Mouse (Mus musculus): ENCODE data around the gene Vegfa. TPM values are rescaled to one million over a fixed set of nuclear protein-coding genes. Genes with fewer than 3 reads are reported as not detected.

Vegfa gene
- 19.5 and 23.0 TPM in 2 replicates for total RNA-seq (2017)

GRCm38 (mm10) chr17:46032257-46032991 is at the start of gene Vegfa:
Gene Vegfa, minus strand, starts transcription at chr17:46032369.
- ATAC-seq (ENCODE audit: extremely low read depth, insufficient number of reproducible peaks, low FRiP score, poor library complexity, severe bottlenecking) = peak; percentile 82

GRCm38 (mm10) chr17:46081657-46082056 is 49.5 kb upstream of the Vegfa start:
- ATAC-seq (ENCODE audit: extremely low read depth, insufficient number of reproducible peaks, low FRiP score, poor library complexity, severe bottlenecking) = no peak

GRCm38 (mm10) chr17:46081042-46081441 is 48.9 kb upstream of the Vegfa start:
- no peak for ATAC-seq (ENCODE audit: extremely low read depth, insufficient number of reproducible peaks, low FRiP score, poor library complexity, severe bottlenecking)

- no peak for ATAC-seq (ENCODE audit: extremely low read depth, insufficient number of reproducible peaks, low FRiP score, poor library complexity, severe bottlenecking)
Observed at GRCm38 (mm10) chr17:46080388-46080787, 48.2 kb upstream of the Vegfa start.

- no peak for ATAC-seq (ENCODE audit: extremely low read depth, insufficient number of reproducible peaks, low FRiP score, poor library complexity, severe bottlenecking)
Observed at GRCm38 (mm10) chr17:46079037-46079436, 46.9 kb upstream of the Vegfa start.

GRCm38 (mm10) chr17:46077921-46078534 is 45.9 kb upstream of the Vegfa start:
- ATAC-seq (ENCODE audit: extremely low read depth, insufficient number of reproducible peaks, low FRiP score, poor library complexity, severe bottlenecking) = no peak

GRCm38 (mm10) chr17:46076260-46076551 is 44.0 kb upstream of the Vegfa start:
- no peak for ATAC-seq (ENCODE audit: extremely low read depth, insufficient number of reproducible peaks, low FRiP score, poor library complexity, severe bottlenecking)

- no peak for ATAC-seq (ENCODE audit: extremely low read depth, insufficient number of reproducible peaks, low FRiP score, poor library complexity, severe bottlenecking)
Observed at GRCm38 (mm10) chr17:46075551-46076259, 43.5 kb upstream of the Vegfa start.

- ATAC-seq (ENCODE audit: extremely low read depth, insufficient number of reproducible peaks, low FRiP score, poor library complexity, severe bottlenecking) = peak; percentile 63
Observed at GRCm38 (mm10) chr17:46075116-46075485, 42.9 kb upstream of the Vegfa start.

GRCm38 (mm10) chr17:46074398-46075115 is 42.4 kb upstream of the Vegfa start:
- ATAC-seq (ENCODE audit: extremely low read depth, insufficient number of reproducible peaks, low FRiP score, poor library complexity, severe bottlenecking) = no peak

GRCm38 (mm10) chr17:46073730-46074301 is 41.6 kb upstream of the Vegfa start:
- peak; percentile 90 for ATAC-seq (ENCODE audit: extremely low read depth, insufficient number of reproducible peaks, low FRiP score, poor library complexity, severe bottlenecking)

- ATAC-seq (ENCODE audit: extremely low read depth, insufficient number of reproducible peaks, low FRiP score, poor library complexity, severe bottlenecking) = no peak
Observed at GRCm38 (mm10) chr17:46071531-46071930, 39.4 kb upstream of the Vegfa start.

- ATAC-seq (ENCODE audit: extremely low read depth, insufficient number of reproducible peaks, low FRiP score, poor library complexity, severe bottlenecking) = no peak
Observed at GRCm38 (mm10) chr17:46070046-46070445, 37.9 kb upstream of the Vegfa start.

- no peak for ATAC-seq (ENCODE audit: extremely low read depth, insufficient number of reproducible peaks, low FRiP score, poor library complexity, severe bottlenecking)
Observed at GRCm38 (mm10) chr17:46063974-46064312, 31.8 kb upstream of the Vegfa start.

GRCm38 (mm10) chr17:46063283-46063973 is 31.3 kb upstream of the Vegfa start:
- ATAC-seq (ENCODE audit: extremely low read depth, insufficient number of reproducible peaks, low FRiP score, poor library complexity, severe bottlenecking) = no peak

- no peak for ATAC-seq (ENCODE audit: extremely low read depth, insufficient number of reproducible peaks, low FRiP score, poor library complexity, severe bottlenecking)
Observed at GRCm38 (mm10) chr17:46060253-46060652, 28.1 kb upstream of the Vegfa start.

- no peak for ATAC-seq (ENCODE audit: extremely low read depth, insufficient number of reproducible peaks, low FRiP score, poor library complexity, severe bottlenecking)
Observed at GRCm38 (mm10) chr17:46059226-46059825, 27.2 kb upstream of the Vegfa start.

- ATAC-seq (ENCODE audit: extremely low read depth, insufficient number of reproducible peaks, low FRiP score, poor library complexity, severe bottlenecking) = no peak
Observed at GRCm38 (mm10) chr17:46056288-46056687, 24.1 kb upstream of the Vegfa start.

Data from neutrophil, adult 5-6 weeks (primary cell).